Mouse (Mus musculus): ENCODE results near the gene Mettl17. TPM values are rescaled to one million over a fixed set of nuclear protein-coding genes. Genes with fewer than 3 reads are reported as not detected.

Gene Mettl17
- polyA plus RNA-seq, 1 experiment from 2014 or later = 19.6 TPM

DNA sequence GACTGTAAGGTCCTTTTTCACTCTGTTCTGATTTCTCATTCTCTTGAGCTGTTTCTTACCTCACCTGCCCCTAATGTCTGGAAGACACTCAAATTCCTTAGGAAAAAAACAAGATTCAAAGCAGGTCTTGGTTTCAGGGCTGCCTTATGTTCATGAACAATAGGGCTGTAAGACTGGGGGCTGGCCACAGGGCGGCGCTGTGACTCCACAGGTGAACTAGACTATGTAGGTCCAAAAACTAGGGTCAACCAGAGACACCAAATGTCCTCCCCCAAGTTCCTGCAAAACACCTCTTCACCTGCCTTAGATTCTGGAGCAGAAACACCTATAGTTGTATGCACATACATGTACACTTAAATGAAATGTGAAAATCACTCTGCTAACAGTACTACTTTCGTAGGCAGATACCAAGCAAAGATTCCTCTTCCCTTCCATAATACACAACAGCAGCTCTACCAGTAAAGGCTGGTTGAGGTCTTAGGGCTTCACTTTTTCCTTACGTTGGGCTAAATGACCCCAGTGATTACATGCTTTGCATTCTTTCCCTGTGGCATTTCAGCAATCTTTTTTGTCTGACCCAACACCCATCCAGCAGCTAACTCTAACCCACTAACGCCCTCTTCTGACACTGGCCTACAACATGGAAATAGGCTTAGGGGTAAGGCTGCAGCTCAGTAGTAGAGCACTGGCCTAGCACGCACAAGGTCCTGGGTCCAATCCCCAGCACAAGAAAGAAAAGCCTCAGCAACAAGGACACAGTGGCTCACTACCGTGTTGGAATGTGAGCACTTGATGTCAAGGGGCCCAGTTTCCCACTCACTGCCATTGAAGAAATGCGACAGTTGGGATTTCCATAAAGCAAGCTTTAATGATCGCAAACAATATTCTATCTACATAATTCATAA is 18.4 kb downstream of the Mettl17 start:
- 55% methylated on average over 9 of the region's 9 CpGs for WGBS (ENCODE audit: insufficient replicate concordance)
- Histone ChIP-seq H3K4me1 (peaks cover 28% of the 10 kb centered on the region), H3K9ac (no peak overlapping the region), H3K36me3 (no peaks in the 10 kb centered on the region), H3K9me3 (replicated peaks) (no peaks in the 10 kb centered on the region), H3K4me3 (no peak overlapping the region), H3K27ac (no peak overlapping the region), H3K4me2 (no peak overlapping the region), H3K27me3 (replicated peaks) (0 out of 2 replicates have a peak, but pooled peaks cover 3% of the 10 kb centered on the region)
- ATAC-seq = no peak

- Histone ChIP-seq H3K9ac (no peak overlapping the region), H3K27ac (no peak overlapping the region)
- ATAC-seq = no peak
Observed at GRCm38 (mm10) chr14:51903782-51904181, 19.1 kb downstream of the Mettl17 start.

DNA sequence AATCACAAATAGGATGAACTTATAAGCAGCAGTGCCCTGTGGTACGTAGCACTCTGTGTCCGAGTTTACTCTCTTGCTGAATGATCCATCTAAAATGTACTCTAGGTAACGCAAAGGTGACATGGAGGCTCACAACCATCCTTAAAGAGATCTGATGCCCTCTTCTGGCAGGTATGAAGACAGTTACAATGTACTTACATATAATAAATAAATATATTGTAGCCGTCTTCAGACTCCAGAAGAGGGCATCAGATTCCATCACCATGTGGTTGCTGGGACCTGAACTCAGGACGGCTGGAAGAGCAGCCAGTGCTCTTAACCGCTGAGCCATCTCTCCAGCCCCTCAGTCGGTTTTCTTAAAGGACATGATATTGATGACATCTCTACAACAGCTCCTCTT is 20.1 kb downstream of the Mettl17 start:
- no peak for ATAC-seq
- Histone ChIP-seq H3K27me3 (replicated peaks) (peaks cover 3% of the 10 kb centered on the region; the same call in 1 of the 2 replicates), H3K36me3 (no peaks in the 10 kb centered on the region), H3K4me3 (no peak overlapping the region), H3K9ac (no peak overlapping the region), H3K4me1 (peaks cover 38% of the 10 kb centered on the region), H3K4me2 (no peak overlapping the region), H3K27ac (no peak overlapping the region), H3K9me3 (replicated peaks) (no peaks in the 10 kb centered on the region)
- WGBS (ENCODE audit: insufficient replicate concordance) = 55% methylated on average over 7 of the region's 7 CpGs

More at GRCm38 (mm10) chr14:51903782-51904181, 19.1 kb downstream of the Mettl17 start:
- Histone ChIP-seq H3K4me2 (no peak overlapping the region), H3K4me1 (peaks cover 36% of the 10 kb centered on the region), H3K4me3 (no peak overlapping the region), H3K27me3 (replicated peaks) (0 out of 2 replicates have a peak, but pooled peaks cover 3% of the 10 kb centered on the region), H3K9me3 (replicated peaks) (no peaks in the 10 kb centered on the region), H3K36me3 (no peaks in the 10 kb centered on the region)
- 75% methylated on average over 9 of the region's 9 CpGs for WGBS (ENCODE audit: insufficient replicate concordance)

- peak overlapping the region; percentile 18; the same call in 1 of the 2 replicates for H3K9ac ChIP-seq
- peak; percentile 80 for ATAC-seq
- no peak overlapping the region for H3K27ac ChIP-seq
- H3K4me2 ChIP-seq = peak overlapping the region; percentile 51
- H3K27me3 ChIP-seq (replicated peaks) = peaks cover 6% of the 10 kb centered on the region; the same call in 1 of the 2 replicates
- no peaks in the 10 kb centered on the region for H3K36me3 ChIP-seq
- no peaks in the 10 kb centered on the region for H3K9me3 ChIP-seq (replicated peaks)
- 16% methylated on average over 11 of the region's 11 CpGs for WGBS (ENCODE audit: insufficient replicate concordance)
- peak overlapping the region; percentile 9; the same call in 1 of the 2 replicates for H3K4me3 ChIP-seq
- H3K4me1 ChIP-seq = peaks cover 38% of the 10 kb centered on the region
Observed at GRCm38 (mm10) chr14:51906102-51906501, 21.5 kb downstream of the Mettl17 start.

- 78% methylated on average over 10 of the region's 10 CpGs for whole genome bisulfite sequencing (ENCODE audit: insufficient replicate concordance)
- H3K4me2 ChIP-seq = no peak overlapping the region
Observed at GRCm38 (mm10) chr14:51911301-51911700, 26.7 kb downstream of the Mettl17 start.

GRCm38 (mm10) chr14:51912391-51913061 is 27.9 kb downstream of the Mettl17 start:
- ATAC-seq = peak; percentile 35
- H3K9ac ChIP-seq = peak overlapping the region; percentile 66
- H3K4me1 ChIP-seq = peaks cover 50% of the 10 kb centered on the region
- 8% methylated on average over 14 of the region's 14 CpGs for WGBS (ENCODE audit: insufficient replicate concordance)
- H3K27me3 ChIP-seq (replicated peaks) = peaks cover 43% of the 10 kb centered on the region
- H3K9me3 ChIP-seq (replicated peaks) = no peaks in the 10 kb centered on the region
- H3K36me3 ChIP-seq = no peaks in the 10 kb centered on the region
- peak overlapping the region; percentile 97 for H3K4me2 ChIP-seq
- peak overlapping the region; percentile 63 for H3K4me3 ChIP-seq
- no peak overlapping the region for H3K27ac ChIP-seq

More at GRCm38 (mm10) chr14:51911301-51911700, 26.7 kb downstream of the Mettl17 start:
- Histone ChIP-seq H3K27me3 (replicated peaks) (peaks cover 42% of the 10 kb centered on the region), H3K9me3 (replicated peaks) (no peaks in the 10 kb centered on the region), H3K4me3 (no peak overlapping the region), H3K36me3 (no peaks in the 10 kb centered on the region), H3K4me1 (peaks cover 63% of the 10 kb centered on the region), H3K9ac (no peak overlapping the region), H3K27ac (no peak overlapping the region)
- no peak for ATAC-seq

DNA sequence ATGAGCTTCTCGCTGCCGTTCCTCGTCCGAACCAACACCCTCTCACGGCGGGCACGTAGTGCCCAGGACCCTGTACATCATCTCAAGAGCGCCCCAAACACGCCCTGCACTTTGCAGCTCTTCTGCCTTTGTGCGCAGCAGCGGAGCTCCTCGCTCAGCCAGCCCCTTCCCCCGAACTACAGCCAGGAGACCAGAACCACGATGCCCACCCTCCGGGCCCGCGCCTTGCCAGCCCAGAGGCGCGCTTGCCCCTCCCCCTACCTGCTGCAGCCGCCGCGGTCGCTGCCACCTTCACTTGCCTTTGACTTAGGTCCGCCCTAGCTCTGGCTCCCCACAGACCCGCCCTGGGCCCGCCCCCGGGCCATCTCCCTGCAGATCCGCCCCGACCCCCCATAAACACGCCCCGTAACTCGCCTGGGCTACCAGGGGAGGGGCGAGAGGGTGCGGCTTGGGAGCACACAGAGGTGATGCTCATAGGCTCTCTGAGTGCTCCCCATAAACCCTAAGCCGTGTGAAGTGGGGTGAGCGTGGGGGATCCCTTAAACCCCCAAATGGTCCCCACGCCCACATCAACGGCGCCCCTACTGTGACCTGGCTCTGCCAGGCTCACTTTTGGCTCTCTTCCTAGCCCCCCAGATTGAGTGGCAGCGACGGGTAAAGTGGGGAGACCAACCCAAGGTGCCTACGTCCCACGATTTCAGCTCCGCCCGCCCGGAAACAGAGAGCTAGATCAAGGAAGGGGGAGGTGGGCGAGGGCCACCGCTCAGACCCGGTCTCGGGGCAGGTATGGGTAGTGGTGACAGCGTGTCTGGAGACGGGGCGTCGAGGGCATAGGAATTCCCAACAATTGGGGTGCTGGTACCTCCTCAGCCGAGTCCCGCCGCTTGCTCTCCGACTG is 28.7 kb downstream of the Mettl17 start:
- no peaks in the 10 kb centered on the region for H3K36me3 ChIP-seq
- peaks cover 43% of the 10 kb centered on the region for H3K27me3 ChIP-seq (replicated peaks)
- H3K4me2 ChIP-seq = peak overlapping the region; percentile 97
- H3K4me1 ChIP-seq = peaks cover 42% of the 10 kb centered on the region
- ATAC-seq = peak; percentile 86
- H3K9ac ChIP-seq = peak overlapping the region; percentile 66
- peak overlapping the region; percentile 37; the same call in 1 of the 2 replicates for H3K27ac ChIP-seq
- peak overlapping the region; percentile 63 for H3K4me3 ChIP-seq
- no peaks in the 10 kb centered on the region for H3K9me3 ChIP-seq (replicated peaks)
- 1% methylated on average over 58 of the region's 58 CpGs for WGBS (ENCODE audit: insufficient replicate concordance)

DNA sequence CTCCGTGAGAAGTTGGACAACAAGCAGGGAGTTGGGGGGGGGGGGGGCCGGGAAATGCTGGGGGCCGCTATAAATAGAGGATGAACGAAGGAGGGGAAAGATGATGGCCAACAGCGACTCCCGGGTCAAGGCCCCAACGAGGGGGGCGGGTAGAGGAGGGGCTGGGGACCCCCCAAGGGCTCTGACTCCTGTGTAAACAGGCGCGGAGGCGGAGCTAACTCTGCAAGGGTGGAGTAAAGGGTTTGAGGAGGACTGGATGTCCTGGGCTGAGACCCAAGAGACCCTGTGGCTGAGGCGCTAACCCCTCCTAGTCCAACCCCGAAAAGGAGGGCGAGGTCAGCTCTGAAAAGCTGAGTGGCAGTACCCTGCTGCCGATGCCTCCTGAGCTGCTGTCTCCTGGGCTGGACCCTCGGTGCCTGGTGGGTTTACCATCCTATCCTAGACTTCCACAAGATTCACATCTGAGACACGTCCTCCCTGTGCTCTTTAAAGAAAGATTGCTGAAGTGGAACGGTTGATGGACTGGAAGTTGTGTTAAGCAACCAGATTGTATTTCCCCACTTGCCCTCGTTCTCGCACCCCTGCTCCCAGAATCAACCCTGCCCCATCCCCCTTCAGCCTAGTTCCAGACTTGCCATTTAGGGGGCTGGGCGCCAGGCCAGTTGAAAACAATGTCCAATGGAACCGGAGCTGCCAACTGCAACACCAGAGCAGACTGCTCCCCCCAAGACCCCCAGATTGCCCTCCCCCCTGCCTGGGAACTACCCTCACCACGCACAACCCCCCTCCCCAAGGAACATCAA is 29.5 kb downstream of the Mettl17 start, which contains the start of gene Ndrg2:
TSS of gene Ndrg2 (minus strand) at position 199 of the 803 bp plus-strand sequence.
- Histone ChIP-seq H3K27ac (peak within 1 kb of the TSS; percentile 37; the same call in 1 of the 2 replicates), H3K36me3 (no peaks in the 10 kb centered on the region), H3K9ac (peak within 1 kb of the TSS; percentile 66), H3K4me3 (peak within 1 kb of the TSS; percentile 63), H3K4me2 (peak within 1 kb of the TSS; percentile 97), H3K4me1 (peaks cover 35% of the 10 kb centered on the region), H3K9me3 (replicated peaks) (no peaks in the 10 kb centered on the region), H3K27me3 (replicated peaks) (peaks cover 43% of the 10 kb centered on the region)
- WGBS (ENCODE audit: insufficient replicate concordance) = 8% methylated on average over 22 of the region's 23 CpGs
- ATAC-seq = peak; percentile 29

GRCm38 (mm10) chr14:51915030-51915429 is 30.4 kb downstream of the Mettl17 start:
- H3K4me2 ChIP-seq = no peak overlapping the region
- no peaks in the 10 kb centered on the region for H3K36me3 ChIP-seq
- 0% methylated on average over 3 of the region's 3 CpGs for WGBS (ENCODE audit: insufficient replicate concordance)
- no peak overlapping the region for H3K9ac ChIP-seq
- H3K27me3 ChIP-seq (replicated peaks) = peaks cover 48% of the 10 kb centered on the region
- no peak overlapping the region for H3K27ac ChIP-seq
- H3K4me3 ChIP-seq = no peak overlapping the region
- no peak for ATAC-seq
- H3K4me1 ChIP-seq = peaks cover 35% of the 10 kb centered on the region
- H3K9me3 ChIP-seq (replicated peaks) = no peaks in the 10 kb centered on the region

DNA sequence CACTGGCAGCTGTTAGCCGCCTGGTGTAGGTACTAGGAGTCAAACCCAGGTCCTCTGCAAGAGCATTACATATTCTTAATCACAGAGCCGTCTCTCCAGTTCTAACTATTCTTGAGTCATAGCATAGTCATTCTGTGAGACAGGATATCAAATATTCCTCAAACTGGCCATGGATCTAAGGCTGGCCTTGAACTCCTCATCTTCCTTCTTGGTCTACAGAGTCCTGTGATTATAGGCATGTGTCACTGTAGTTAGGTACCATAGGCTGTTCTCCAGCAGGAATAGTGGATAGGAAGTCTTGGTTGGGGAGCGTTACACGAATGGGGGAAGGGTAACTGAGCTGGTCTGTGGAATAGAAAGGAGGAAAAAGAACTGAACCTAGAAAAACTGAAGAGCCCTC is 31.9 kb downstream of the Mettl17 start:
- H3K4me3 ChIP-seq = no peak overlapping the region
- 75% methylated on average over 4 of the region's 4 CpGs for WGBS (ENCODE audit: insufficient replicate concordance)
- H3K4me1 ChIP-seq = peaks cover 35% of the 10 kb centered on the region
- no peak overlapping the region for H3K4me2 ChIP-seq
- H3K36me3 ChIP-seq = no peaks in the 10 kb centered on the region
- H3K27ac ChIP-seq = no peak overlapping the region
- H3K9ac ChIP-seq = no peak overlapping the region
- no peaks in the 10 kb centered on the region for H3K9me3 ChIP-seq (replicated peaks)
- ATAC-seq = no peak
- peaks cover 47% of the 10 kb centered on the region for H3K27me3 ChIP-seq (replicated peaks)
